Mouse (Mus musculus) liver, adult 2 months (tissue): Measurements from ENCODE around the gene Syf2.

Experiments used
- CTCF ChIP-seq: fragments of 200-500 bp; IDR thresholded peaks from 2 replicates; pipeline ENCODE4 v1.5.1; 2011; ENCODE audit warnings: low read depth, low read length, control low read depth
- POLR2A ChIP-seq: fragments of 200-500 bp; IDR thresholded peaks from 2 replicates; pipeline ENCODE4 v1.6.1; 2011; ENCODE audit warnings: low read length, control low read depth; ENCODE audit not compliant: insufficient read depth; ENCODE audit errors: extremely low read depth

- no peak for TF ChIP-seq CTCF
- no peak for TF ChIP-seq POLR2A
Observed at GRCm38 (mm10) chr4:134925206-134925605, 5.5 kb upstream of the Syf2 start.
